Mouse (Mus musculus) cerebellum, adult 9-10 months (tissue): ENCODE measurements at regions not wholly inside any gene's neighbourhood (a gene's known extent, or its start where the extent isn't known, plus 50 kb on each side); places are given as distances from the start of the nearest gene placed in this dataset.

Experiments
- DNase-seq: peaks from one replicate; pipeline ENCODE4 v3.0.0; 2022

- no peak for DNase-seq
Measured at GRCm38 (mm10) chr1:75901146-75901545, 355.1 kb downstream of the Slc4a3 start.

- no peak for DNase-seq
Measured at GRCm38 (mm10) chr1:75905699-75906470, 359.8 kb downstream of the Slc4a3 start.

- DNase-seq, result no peak
Measured at GRCm38 (mm10) chr1:75915311-75915710, 369.2 kb downstream of the Slc4a3 start.

- DNase-seq, result no peak
Measured at GRCm38 (mm10) chr1:75916181-75916580, 370.1 kb downstream of the Slc4a3 start.

- DNase-seq, result no peak
Measured at GRCm38 (mm10) chr1:75919134-75919533, 373.1 kb downstream of the Slc4a3 start.

- no peak for DNase-seq
Measured at GRCm38 (mm10) chr1:75925046-75925445, 379.0 kb downstream of the Slc4a3 start.

GRCm38 (mm10) chr1:75925802-75926201 lies 379.7 kb downstream of the Slc4a3 start:
- DNase-seq, result peak; percentile 84

GRCm38 (mm10) chr1:75931852-75932251 lies 385.8 kb downstream of the Slc4a3 start:
- DNase-seq, result no peak

- peak; percentile 4 for DNase-seq
Measured at GRCm38 (mm10) chr1:75933831-75934230, 387.8 kb downstream of the Slc4a3 start.

GRCm38 (mm10) chr1:75934761-75935160 lies 388.7 kb downstream of the Slc4a3 start:
- DNase-seq, result no peak

- no peak for DNase-seq
Measured at GRCm38 (mm10) chr1:75935866-75936265, 389.8 kb downstream of the Slc4a3 start.

- DNase-seq, result no peak
Measured at GRCm38 (mm10) chr1:75936596-75936995, 390.5 kb downstream of the Slc4a3 start.

- DNase-seq, result no peak
Measured at GRCm38 (mm10) chr1:75937331-75937730, 391.3 kb downstream of the Slc4a3 start.

- no peak for DNase-seq
Measured at GRCm38 (mm10) chr1:75946290-75946839, 400.3 kb downstream of the Slc4a3 start.

- no peak for DNase-seq
Measured at GRCm38 (mm10) chr1:75978203-75978986, 432.3 kb downstream of the Slc4a3 start.

- no peak for DNase-seq
Measured at GRCm38 (mm10) chr1:75983057-75983456, 437.0 kb downstream of the Slc4a3 start.

- DNase-seq, result no peak
Measured at GRCm38 (mm10) chr1:75983487-75983886, 437.4 kb downstream of the Slc4a3 start.

GRCm38 (mm10) chr1:75988496-75988895 lies 442.4 kb downstream of the Slc4a3 start:
- no peak for DNase-seq

- DNase-seq, result no peak
Measured at GRCm38 (mm10) chr1:75992039-75992438, 446.0 kb downstream of the Slc4a3 start.

- DNase-seq, result no peak
Measured at GRCm38 (mm10) chr1:75997222-75997621, 451.2 kb downstream of the Slc4a3 start.

GRCm38 (mm10) chr1:76001124-76001523 lies 455.1 kb downstream of the Slc4a3 start:
- peak; percentile 18 for DNase-seq

- no peak for DNase-seq
Measured at GRCm38 (mm10) chr1:76009601-76010000, 463.5 kb downstream of the Slc4a3 start.

GRCm38 (mm10) chr1:76010212-76010800 lies 464.2 kb downstream of the Slc4a3 start:
- no peak for DNase-seq
